Mouse (Mus musculus) CH12.LX (cell line): ENCODE measurements around the gene Epha3.

Experiments used
- CTCF ChIP-seq, 2 experiments: IDR thresholded peaks in 1 of 2; conservative IDR thresholded peaks in 1 of 2; 2 replicates each; pipeline ENCODE4 v1.5.1; 2011 to 2012; ENCODE audit warnings: low read depth in 2 of 2, low read length in 2 of 2, improper control_type of control experiment in 1 of 2, inconsistent platforms in 1 of 2, mild to moderate bottlenecking in 1 of 2, moderate library complexity in 1 of 2
- ETS1 ChIP-seq: conservative IDR thresholded peaks from 2 replicates; pipeline ENCODE4 v1.6.1; 2012; ENCODE audit warnings: low read depth, mild to moderate bottlenecking, inconsistent platforms, low read length, improper control_type of control experiment, moderate library complexity
- MAFK ChIP-seq: IDR thresholded peaks from 2 replicates; pipeline ENCODE4 v1.6.1; 2011; ENCODE audit warnings: low read length, improper control_type of control experiment; ENCODE audit not compliant: insufficient replicate concordance
- NRF1 ChIP-seq: IDR thresholded peaks from 2 replicates; pipeline ENCODE4 v1.6.1; 2014; ENCODE audit warnings: low read depth, mild to moderate bottlenecking, inconsistent platforms, low read length, improper control_type of control experiment, moderate library complexity
- SIN3A ChIP-seq: IDR thresholded peaks from 2 replicates; pipeline ENCODE4 v1.6.1; 2012; ENCODE audit warnings: low read length, improper control_type of control experiment, inconsistent platforms
- TCF12 ChIP-seq: IDR thresholded peaks from 2 replicates; pipeline ENCODE4 v1.6.1; 2014; ENCODE audit warnings: low read depth, mild to moderate bottlenecking, inconsistent platforms, low read length, improper control_type of control experiment

DNA sequence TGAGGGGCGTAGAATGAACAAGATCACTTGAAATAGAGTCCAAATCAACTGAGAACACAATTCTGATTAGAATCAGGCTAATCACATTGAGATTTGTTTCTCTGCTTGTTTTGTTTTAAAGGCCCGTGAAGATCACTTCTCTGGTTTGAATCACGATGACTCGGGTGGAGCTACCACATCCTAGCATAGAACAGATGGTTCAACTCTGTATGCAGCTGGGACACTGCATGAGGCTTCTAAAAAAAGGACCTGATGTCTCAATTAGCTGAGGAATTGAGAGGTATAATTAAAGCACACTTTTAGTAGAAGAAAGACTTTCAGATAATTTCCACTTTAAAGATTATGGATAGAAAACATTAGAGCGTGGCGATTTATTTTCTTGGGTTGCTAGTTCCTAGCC lies 242.1 kb downstream of the Epha3 start:
- TF ChIP-seq MAFK (no peak), CTCF (conservative IDR thresholded peaks at IDR 0.05 in 1 of 2, IDR thresholded peaks at IDR 0.05 in 1 of 2; ENCODE audit: low read depth in 2 of 2, low read length in 2 of 2) (no peak), TCF12 (no peak), NRF1 (no peak), ETS1 (no peak), SIN3A (no peak)
